Mouse (Mus musculus) kidney, postnatal 0 days (tissue): ENCODE results near the gene Gm38392. TPM values are rescaled to one million over a fixed set of nuclear protein-coding genes. Genes with fewer than 3 reads are reported as not detected.

ENCODE experiments used
- ATAC-seq: fragments of 200-750 bp; cut with Nextera tagmentation; replicated peaks from 2 replicates; pipeline ENCODE4 v1.8.0; 2017; ENCODE audit warnings: low read depth, moderate number of reproducible peaks, moderate TSS enrichment, moderate library complexity; ENCODE audit not compliant: low FRiP score
- DNase-seq: peaks from one replicate; pipeline ENCODE4 v3.0.0-alpha.2; 2016; ENCODE audit warnings: low spot score
- H3K27ac ChIP-seq: fragments of 300-500 bp; sonication (generic); 2 replicates; pipeline ENCODE4 v1.5.1; 2014; ENCODE audit warnings: mild to moderate bottlenecking
- H3K27me3 ChIP-seq: fragments of 300-500 bp; sonication (generic); 2 replicates; pipeline ENCODE4 v1.6.1; 2014; ENCODE audit warnings: low read length, mixed read lengths; ENCODE audit not compliant: insufficient read depth
- H3K36me3 ChIP-seq: fragments of 300-500 bp; sonication (generic); 2 replicates; pipeline ENCODE4 v1.6.1; 2014; ENCODE audit warnings: low read length, mixed read lengths; ENCODE audit not compliant: insufficient read depth
- H3K4me1 ChIP-seq: fragments of 300-500 bp; sonication (generic); replicated peaks from 2 replicates; pipeline ENCODE4 v1.6.1; 2014; ENCODE audit warnings: antibody characterized with exemption, low read length, mixed read lengths; ENCODE audit not compliant: insufficient read depth
- H3K4me2 ChIP-seq: fragments of 300-500 bp; sonication (generic); 2 replicates; pipeline ENCODE4 v1.6.1; 2014; ENCODE audit warnings: mild to moderate bottlenecking, low read length, moderate library complexity, mixed read lengths
- H3K4me3 ChIP-seq: fragments of 300-500 bp; sonication (generic); replicated peaks from 2 replicates; pipeline ENCODE4 v1.5.1; 2014; ENCODE audit warnings: low read depth, low read length
- H3K9ac ChIP-seq: fragments of 300-500 bp; sonication (generic); 2 replicates; pipeline ENCODE4 v1.6.1; 2014; ENCODE audit warnings: low read depth, low read length
- H3K9me3 ChIP-seq: fragments of 300-500 bp; sonication (generic); replicated peaks from 2 replicates; pipeline ENCODE4 v1.6.1; 2016; ENCODE audit warnings: low read length, inconsistent platforms, mixed read lengths
- CTCF ChIP-seq: IDR thresholded peaks from 2 replicates; pipeline ENCODE4 v1.5.1; 2016; ENCODE audit warnings: antibody characterized with exemption, low read depth, mild to moderate bottlenecking, moderate library complexity
- WGBS: fragments of 180-500 bp; shearing (Covaris S2); extraction: QIAGEN DNeasy Blood & Tissue Kit; methylation state at CpG from one replicate; pipeline ENCODE4 v1.1.7; 2014; 5-methylcytosine and 5-hydroxymethylcytosine counted together
- polyA plus RNA-seq: library from polyadenylated mRNA; unstranded; fragments of >200 nt; fragmentation: Nextera tagmentation; extraction: Ambion mirVana; gene quantifications from 2 replicates; pipeline ENCODE4 v1.2.1, GENCODE M21; 2015

Gm38392 gene
- 3.8 and 5.1 TPM in 2 replicates for polyA plus RNA-seq

DNA sequence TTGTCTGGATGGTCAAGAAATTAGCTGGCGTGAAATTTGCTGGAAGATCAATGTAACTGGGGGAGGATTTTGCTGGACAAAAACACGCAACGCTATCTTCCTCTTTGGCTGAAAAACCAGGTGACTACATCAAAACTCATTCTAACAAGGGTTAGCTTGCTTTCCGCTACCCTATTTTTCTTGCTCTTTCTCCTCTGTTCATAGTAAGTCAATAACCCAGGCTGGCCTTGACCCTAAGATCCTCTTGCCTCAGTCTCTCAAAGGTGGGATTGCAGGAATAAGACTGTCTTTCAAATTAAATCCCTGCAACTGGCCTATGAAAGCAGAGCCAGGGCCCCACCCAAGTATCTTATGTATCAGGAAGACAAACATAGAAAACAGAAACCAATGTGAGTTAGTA lies at the start of gene Gm38392:
TSS of gene Gm38392 (minus strand) at position 101 of the 400 bp plus-strand sequence.
- H3K27ac ChIP-seq = no peak within 1 kb of the TSS
- no peak for ATAC-seq

GRCm38 (mm10) chr3:88336058-88337013 lies 49.3 kb upstream of the Gm38392 start, which contains the start of the genes Tmem79 and Smg5:
Tmem79 (minus strand) TSS chr3:88336148.
Smg5 (plus strand) TSS chr3:88336260.
- Histone ChIP-seq H3K4me3 (peak within 1 kb of the TSS; percentile 62), H3K9ac (peak within 1 kb of the TSS; percentile 84), H3K9me3 (no peaks in the 10 kb centered on the region), H3K4me2 (peak within 1 kb of the TSS; percentile 80), H3K4me1 (peaks cover 17% of the 10 kb centered on the region), H3K27ac (peak within 1 kb of the TSS; percentile 88), H3K36me3 (no peaks in the 10 kb centered on the region), H3K27me3 (no peaks in the 10 kb centered on the region)
- ATAC-seq (peak; percentile 92), DNase-seq (peak; percentile 97)
- TF ChIP-seq CTCF = no peak
- WGBS = 2% methylated on average over 58 of the region's 66 CpGs

More for the DNA sequence above, at the start of gene Gm38392:
- no peak for DNase-seq
- no peak for TF ChIP-seq CTCF
- Histone ChIP-seq H3K9ac (no peak within 1 kb of the TSS), H3K4me3 (no peak within 1 kb of the TSS), H3K27me3 (no peaks in the 10 kb centered on the region), H3K4me1 (no peaks in the 10 kb centered on the region), H3K36me3 (no peaks in the 10 kb centered on the region), H3K4me2 (no peak within 1 kb of the TSS), H3K9me3 (no peaks in the 10 kb centered on the region)
- WGBS = 95% methylated on average over 4 of the region's 4 CpGs

- peak overlapping the region; percentile 84 for H3K9ac ChIP-seq
- H3K4me3 ChIP-seq = peak overlapping the region; percentile 62
- H3K27me3 ChIP-seq = no peaks in the 10 kb centered on the region
- peak overlapping the region; percentile 88 for H3K27ac ChIP-seq
- no peaks in the 10 kb centered on the region for H3K36me3 ChIP-seq
- no peak for TF ChIP-seq CTCF
- H3K9me3 ChIP-seq = no peaks in the 10 kb centered on the region
- peak; percentile 37; the same call in 1 of the 2 replicates for ATAC-seq
- H3K4me2 ChIP-seq = peak overlapping the region; percentile 80
- under 1% methylated on average over 27 of the region's 27 CpGs for WGBS
- peak; percentile 25 for DNase-seq
- H3K4me1 ChIP-seq = peaks cover 17% of the 10 kb centered on the region
Observed at GRCm38 (mm10) chr3:88335436-88336053, 48.5 kb upstream of the Gm38392 start.

- 31% methylated on average over 3 of the region's 3 CpGs for WGBS
- no peak for ATAC-seq
- H3K9ac ChIP-seq = peak overlapping the region; percentile 84
- H3K27me3 ChIP-seq = no peaks in the 10 kb centered on the region
- H3K4me3 ChIP-seq = peak overlapping the region; percentile 62
- no peak for TF ChIP-seq CTCF
- no peaks in the 10 kb centered on the region for H3K9me3 ChIP-seq
- DNase-seq = no peak
- H3K4me2 ChIP-seq = peak overlapping the region; percentile 80
- H3K4me1 ChIP-seq = peaks cover 17% of the 10 kb centered on the region
- H3K36me3 ChIP-seq = no peaks in the 10 kb centered on the region
- H3K27ac ChIP-seq = peak overlapping the region; percentile 88
Observed at GRCm38 (mm10) chr3:88334902-88335435, 48.0 kb upstream of the Gm38392 start.

- Histone ChIP-seq H3K4me3 (peak overlapping the region; percentile 0; the same call in 1 of the 2 replicates), H3K9ac (peak overlapping the region; percentile 37; the same call in 1 of the 2 replicates), H3K36me3 (no peaks in the 10 kb centered on the region), H3K4me1 (peaks cover 17% of the 10 kb centered on the region), H3K4me2 (peak overlapping the region; percentile 80), H3K27ac (peak overlapping the region; percentile 8; the same call in 1 of the 2 replicates), H3K27me3 (no peaks in the 10 kb centered on the region), H3K9me3 (no peaks in the 10 kb centered on the region)
- no peak for ATAC-seq
- WGBS = 48% methylated on average over 12 of the region's 12 CpGs
- no peak for TF ChIP-seq CTCF
- DNase-seq = no peak
Observed at GRCm38 (mm10) chr3:88334029-88334658, 47.1 kb upstream of the Gm38392 start.

- Histone ChIP-seq H3K27me3 (no peaks in the 10 kb centered on the region), H3K36me3 (0 out of 2 replicates have a peak, but pooled peaks cover 3% of the 10 kb centered on the region), H3K9ac (no peak overlapping the region), H3K27ac (no peak overlapping the region), H3K4me2 (no peak overlapping the region), H3K9me3 (no peaks in the 10 kb centered on the region), H3K4me1 (peaks cover 14% of the 10 kb centered on the region), H3K4me3 (no peak overlapping the region)
- ATAC-seq (no peak), DNase-seq (peak; percentile 44)
- WGBS = 48% methylated on average over 2 of the region's 2 CpGs
- peak; percentile 67 for TF ChIP-seq CTCF
Observed at GRCm38 (mm10) chr3:88331282-88331681, 44.3 kb upstream of the Gm38392 start.
